Mouse (Mus musculus) heart, adult 9 months (tissue): ENCODE measurements at regions not wholly inside any gene's neighbourhood (a gene's known extent, or its start where the extent isn't known, plus 50 kb on each side); places are given as distances from the start of the nearest gene placed in this dataset.

Experiments
- DNase-seq, 2 experiments: peaks; one replicate each; pipeline ENCODE4 v3.0.0; 2022; ENCODE audit warnings: low spot score in 2 of 2

- no peak for DNase-seq
Measured at GRCm38 (mm10) chr11:19246390-19247114, 227.8 kb upstream of the Meis1 start.

- DNase-seq, result no peak
Measured at GRCm38 (mm10) chr11:19253605-19254004, 234.8 kb upstream of the Meis1 start.

- DNase-seq, result no peak
Measured at GRCm38 (mm10) chr11:19254183-19254582, 235.4 kb upstream of the Meis1 start.

GRCm38 (mm10) chr11:19257549-19257948 lies 238.8 kb upstream of the Meis1 start:
- DNase-seq, result no peak

GRCm38 (mm10) chr11:19262832-19263231 lies 244.0 kb upstream of the Meis1 start:
- DNase-seq, result no peak

GRCm38 (mm10) chr11:19264798-19265671 lies 246.2 kb upstream of the Meis1 start:
- DNase-seq, result no peak

GRCm38 (mm10) chr11:19265672-19265972 lies 246.8 kb upstream of the Meis1 start:
- no peak for DNase-seq

GRCm38 (mm10) chr11:19290971-19291370 lies 272.2 kb upstream of the Meis1 start:
- DNase-seq, result no peak

- DNase-seq, result no peak
Measured at GRCm38 (mm10) chr11:19299411-19299810, 280.6 kb upstream of the Meis1 start.

- no peak for DNase-seq
Measured at GRCm38 (mm10) chr11:19306687-19307086, 287.9 kb upstream of the Meis1 start.

- DNase-seq, result no peak
Measured at GRCm38 (mm10) chr11:19330685-19331239, 312.0 kb upstream of the Meis1 start.

- DNase-seq, result no peak
Measured at GRCm38 (mm10) chr11:19332274-19332673, 313.5 kb upstream of the Meis1 start.

GRCm38 (mm10) chr11:19332727-19333126 lies 313.9 kb upstream of the Meis1 start:
- DNase-seq, result no peak

GRCm38 (mm10) chr11:19333908-19334487 lies 315.2 kb upstream of the Meis1 start:
- DNase-seq, result no peak

- no peak for DNase-seq
Measured at GRCm38 (mm10) chr11:19335384-19335783, 316.6 kb upstream of the Meis1 start.

- DNase-seq, result no peak
Measured at GRCm38 (mm10) chr11:19339721-19340317, 321.0 kb upstream of the Meis1 start.

GRCm38 (mm10) chr11:19340889-19341288 lies 322.1 kb upstream of the Meis1 start:
- DNase-seq, result no peak

GRCm38 (mm10) chr11:19341379-19341778 lies 322.6 kb upstream of the Meis1 start:
- no peak for DNase-seq

GRCm38 (mm10) chr11:19342803-19343202 lies 324.0 kb upstream of the Meis1 start:
- DNase-seq, result no peak

GRCm38 (mm10) chr11:19346276-19346826 lies 327.6 kb upstream of the Meis1 start:
- DNase-seq, result no peak

GRCm38 (mm10) chr11:19350331-19351242 lies 331.8 kb upstream of the Meis1 start:
- DNase-seq, result no peak
